Mouse (Mus musculus) testis, adult 2 months (tissue): ENCODE data around the gene Cnnm4.

Experiments used
- CTCF ChIP-seq: fragments of 200-500 bp; IDR thresholded peaks from 2 replicates; pipeline ENCODE4 v1.5.1; 2012; ENCODE audit warnings: low read depth, mild to moderate bottlenecking, inconsistent platforms, low read length, moderate library complexity; ENCODE audit not compliant: control insufficient read depth, insufficient read depth, insufficient replicate concordance
- POLR2A ChIP-seq: fragments of 200-500 bp; IDR thresholded peaks from 2 replicates; pipeline ENCODE4 v1.6.1; 2012; ENCODE audit warnings: low read depth, mild to moderate bottlenecking, inconsistent platforms, low read length, moderate library complexity; ENCODE audit not compliant: control insufficient read depth

- no peak for TF ChIP-seq POLR2A
- TF ChIP-seq CTCF: no peak
Measured at GRCm38 (mm10) chr1:36436515-36436914, 34.9 kb upstream of the Cnnm4 start.
